Mouse (Mus musculus) thymus, postnatal 14 days (tissue): ENCODE data around the gene Adam26a.
"Not testable (repeated sequence)": the region's sequence is repeated elsewhere in the genome, so short reads cannot be mapped to it uniquely, and the experiment has no call there.

Experiments
- DNase-seq: peaks from one replicate; pipeline ENCODE4 v3.0.0; 2021

Gene Adam26a

DNA sequence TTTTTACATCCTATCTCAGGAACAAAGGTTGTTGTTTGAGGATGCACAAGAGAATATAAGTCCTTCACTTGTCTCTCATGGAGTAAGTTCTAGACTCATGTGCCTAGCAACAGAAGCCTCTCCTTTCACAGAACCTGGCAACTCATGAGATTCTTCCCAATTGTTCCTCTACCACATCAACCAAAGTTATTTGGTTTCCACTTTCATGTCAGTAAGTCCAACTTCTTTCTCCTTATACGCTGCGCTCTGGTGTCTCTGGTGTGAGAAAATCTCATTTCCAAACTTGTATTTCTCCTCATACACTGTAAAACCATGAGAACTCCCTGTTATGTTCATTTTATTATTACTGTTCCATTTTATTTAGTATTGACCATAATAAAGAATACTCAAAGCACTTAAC, at the start of gene Adam26a:
Gene Adam26a, minus strand, starts transcription at position 101 of the 400 bp plus-strand sequence.
- DNase-seq, result not testable (repeated sequence)

DNA sequence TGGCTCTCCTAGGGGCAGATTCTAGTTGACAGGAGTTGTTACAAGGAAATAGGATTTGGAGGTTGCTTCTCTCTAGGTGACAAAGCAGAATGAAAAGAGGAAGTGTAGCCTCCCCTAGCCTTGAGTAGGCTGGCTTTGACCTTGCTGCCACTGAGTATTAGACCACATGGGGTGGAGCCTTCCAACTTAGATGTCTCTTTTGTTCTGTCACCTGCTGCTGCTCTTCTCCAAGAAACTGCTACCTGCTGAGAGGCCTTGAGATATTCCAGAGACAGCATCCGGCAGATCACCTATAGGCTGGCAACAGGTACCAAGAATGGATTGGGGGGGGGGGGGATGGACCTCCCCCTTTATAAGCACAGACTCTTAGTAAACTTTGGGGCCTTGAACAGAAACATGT, 39.5 kb upstream of the Adam26a start:
- DNase-seq, result no peak

DNA sequence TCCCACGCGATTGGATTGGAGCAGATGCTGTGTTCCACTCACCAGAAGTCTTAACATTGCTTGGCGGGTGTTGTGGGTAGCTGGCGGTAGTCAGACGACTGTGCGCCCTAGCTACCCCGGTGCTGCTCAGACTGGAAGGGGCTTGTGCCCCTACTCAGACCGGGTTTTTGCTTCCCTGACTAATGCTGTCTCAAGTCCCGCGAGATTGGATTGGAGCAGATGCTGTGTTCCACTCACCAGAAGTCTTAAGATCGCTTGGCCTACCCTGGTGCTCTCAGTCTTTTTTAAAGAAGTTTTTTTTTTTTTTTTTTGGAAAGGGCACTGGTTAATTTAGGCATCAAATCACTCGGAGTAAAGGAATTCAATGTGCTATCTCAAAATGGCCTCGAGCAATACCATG, 27.1 kb upstream of the Adam26a start:
- DNase-seq, result not testable (repeated sequence)

DNA sequence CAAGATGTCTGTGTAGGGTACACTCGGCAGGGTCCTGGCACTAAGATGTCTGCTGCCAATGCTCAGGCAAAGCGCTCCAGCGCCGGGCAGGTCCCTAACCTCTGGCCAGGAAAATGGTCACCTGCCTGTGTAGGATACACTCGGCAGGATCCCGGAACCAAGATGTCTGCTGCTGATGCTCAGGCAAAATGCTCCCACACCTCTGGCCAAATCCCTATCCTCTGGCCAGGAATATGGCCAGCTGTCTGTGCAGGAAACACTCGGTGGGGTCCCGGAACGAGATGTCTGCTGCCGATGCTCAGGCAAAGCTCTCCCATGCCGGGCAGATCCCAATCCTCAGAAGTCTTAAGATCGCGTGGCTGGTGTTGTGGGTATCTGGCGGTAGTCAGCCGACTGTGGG, 26.7 kb upstream of the Adam26a start:
- DNase-seq, result not testable (repeated sequence)

DNA sequence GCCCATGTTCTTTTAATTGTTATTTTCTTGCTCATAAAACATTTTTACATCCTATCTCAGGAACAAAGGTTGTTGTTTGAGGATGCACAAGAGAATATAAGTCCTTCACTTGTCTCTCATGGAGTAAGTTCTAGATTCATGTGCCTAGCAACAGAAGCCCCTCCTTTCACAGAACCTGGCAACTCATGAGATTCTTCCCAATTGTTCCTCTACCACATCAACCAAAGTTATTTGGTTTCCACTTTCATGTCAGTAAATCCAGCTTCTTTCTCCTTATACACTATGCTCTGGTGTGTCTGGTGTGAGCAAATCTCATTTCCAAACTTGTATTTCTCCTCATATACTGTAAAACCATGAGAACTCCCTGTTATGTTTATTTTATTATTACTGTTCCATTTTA, 48.5 kb downstream of the Adam26a start, which contains the start of gene Adam26b:
Gene Adam26b, minus strand, starts transcription at position 101 of the 400 bp plus-strand sequence.
- not testable (repeated sequence) for DNase-seq
